Mouse (Mus musculus): ENCODE measurements around the gene Rab42. TPM values are rescaled to one million over a fixed set of nuclear protein-coding genes. Genes with fewer than 3 reads are reported as not detected.

Rab42 gene
- polyA plus RNA-seq, 1 experiment, result 0.55 TPM

GRCm38 (mm10) chr4:132262358-132262616 lies 40.9 kb downstream of the Rab42 start:
- TF ChIP-seq GATA1 (IDR thresholded peaks at IDR 0.05; ENCODE audit: low read length), result no peak

GRCm38 (mm10) chr4:132261514-132262357 lies 41.4 kb downstream of the Rab42 start, which contains the start of gene Gmeb1:
TSS of gene Gmeb1 (minus strand) at chr4:132261602.
- TF ChIP-seq GATA1 (IDR thresholded peaks at IDR 0.05; ENCODE audit: low read length), result no peak

GRCm38 (mm10) chr4:132260404-132261379 lies 42.5 kb downstream of the Rab42 start:
- no peak for TF ChIP-seq GATA1 (IDR thresholded peaks at IDR 0.05; ENCODE audit: low read length)

- TF ChIP-seq GATA1 (IDR thresholded peaks at IDR 0.05; ENCODE audit: low read length), result no peak
Observed at GRCm38 (mm10) chr4:132259248-132259647, 43.9 kb downstream of the Rab42 start.

- TF ChIP-seq GATA1 (IDR thresholded peaks at IDR 0.05; ENCODE audit: low read length), result no peak
Observed at GRCm38 (mm10) chr4:132256384-132256783, 46.8 kb downstream of the Rab42 start.

GRCm38 (mm10) chr4:132254986-132255385 lies 48.2 kb downstream of the Rab42 start:
- no peak for TF ChIP-seq GATA1 (IDR thresholded peaks at IDR 0.05; ENCODE audit: low read length)

- no peak for TF ChIP-seq GATA1 (IDR thresholded peaks at IDR 0.05; ENCODE audit: low read length)
Observed at GRCm38 (mm10) chr4:132253622-132254021, 49.6 kb downstream of the Rab42 start.

GRCm38 (mm10) chr4:132253128-132253527 lies 50.1 kb downstream of the Rab42 start:
- no peak for TF ChIP-seq GATA1 (IDR thresholded peaks at IDR 0.05; ENCODE audit: low read length)

Other genes starting within 250 kb of the Rab42 start
- 0.23 and 0.29 TPM in 2 replicates for gene Gm10300, start 228.7 kb downstream of the Rab42 start, polyA plus RNA-seq (2012)
- gene Epb41, start 228.1 kb downstream of the Rab42 start, polyA plus RNA-seq (2012), result 104 and 111 TPM in 2 replicates
- not detected in 2 replicates for gene Oprd1, start 158.9 kb downstream of the Rab42 start, polyA plus RNA-seq (2012)
- 70.3 and 81.0 TPM in 2 replicates for gene Ythdf2, start 91.1 kb downstream of the Rab42 start, polyA plus RNA-seq (2012)
- gene Gmeb1, start 41.8 kb downstream of the Rab42 start, polyA plus RNA-seq (2012), result 10.3 and 20.1 TPM in 2 replicates
- gene Taf12, start 29.0 kb downstream of the Rab42 start, polyA plus RNA-seq (2012), result 5.8 and 22.4 TPM in 2 replicates
- gene Trnau1ap, start 26.2 kb upstream of the Rab42 start, polyA plus RNA-seq (2012), result 54.1 and 103 TPM in 2 replicates
- gene Rcc1, start 50.2 kb upstream of the Rab42 start, polyA plus RNA-seq (2012), result 96.0 and 97.3 TPM in 2 replicates
- 17.5 and 22.6 TPM in 2 replicates for gene Phactr4, start 119.1 kb upstream of the Rab42 start, polyA plus RNA-seq (2012)
- gene Med18, start 160.5 kb upstream of the Rab42 start, polyA plus RNA-seq (2012), result 7.3 and 9.1 TPM in 2 replicates
- 21.3 and 24.4 TPM in 2 replicates for gene Sesn2, start 207.1 kb upstream of the Rab42 start, polyA plus RNA-seq (2012)
- gene Atpif1, start 230.3 kb upstream of the Rab42 start, polyA plus RNA-seq (2012), result 178 and 267 TPM in 2 replicates
- gene Dnajc8, start 232.2 kb upstream of the Rab42 start, polyA plus RNA-seq (2012), result 73.7 and 340 TPM in 2 replicates

All from G1E-ER4 (cell line).